Mouse (Mus musculus) naive thymus-derived CD4-positive, alpha-beta T cell, adult 2 months (primary cell): ENCODE data around the gene Acsbg1.
"Not testable (repeated sequence)": the region's sequence is repeated elsewhere in the genome, so short reads cannot be mapped to it uniquely, and the experiment has no call there.

Experiments
- DNase-seq: peaks from one replicate; pipeline ENCODE4 v3.0.0-alpha.2; 2011; ENCODE audit warnings: low read depth

Gene Acsbg1

GRCm38 (mm10) chr9:54661605-54662377 is at the start of gene Acsbg1:
TSS of gene Acsbg1 (minus strand) at chr9:54661870.
- no peak for DNase-seq

- DNase-seq, result no peak
Measured at GRCm38 (mm10) chr9:54708085-54708484, 46.4 kb upstream of the Acsbg1 start.

GRCm38 (mm10) chr9:54707288-54707999 is 45.8 kb upstream of the Acsbg1 start:
- no peak for DNase-seq

- DNase-seq, result no peak
Measured at GRCm38 (mm10) chr9:54705561-54705960, 43.9 kb upstream of the Acsbg1 start.

GRCm38 (mm10) chr9:54704361-54704760 is 42.7 kb upstream of the Acsbg1 start:
- no peak for DNase-seq

- no peak for DNase-seq
Measured at GRCm38 (mm10) chr9:54702581-54702980, 40.9 kb upstream of the Acsbg1 start.

GRCm38 (mm10) chr9:54700746-54701145 is 39.1 kb upstream of the Acsbg1 start:
- DNase-seq, result no peak

- no peak for DNase-seq
Measured at GRCm38 (mm10) chr9:54700174-54700475, 38.5 kb upstream of the Acsbg1 start.

GRCm38 (mm10) chr9:54699345-54700173 is 37.9 kb upstream of the Acsbg1 start:
- peak; percentile 85 for DNase-seq

- no peak for DNase-seq
Measured at GRCm38 (mm10) chr9:54699087-54699344, 37.3 kb upstream of the Acsbg1 start.

GRCm38 (mm10) chr9:54698318-54699086 is 36.8 kb upstream of the Acsbg1 start, which contains the start of gene Dnaja4:
TSS of gene Dnaja4 (plus strand) at chr9:54698873.
- peak; percentile 25 for DNase-seq

GRCm38 (mm10) chr9:54691241-54691805 is 29.7 kb upstream of the Acsbg1 start:
- DNase-seq, result peak; percentile 47

- not testable (repeated sequence) for DNase-seq
Measured at GRCm38 (mm10) chr9:54690697-54691096, 29.0 kb upstream of the Acsbg1 start.

- DNase-seq, result no peak
Measured at GRCm38 (mm10) chr9:54689446-54689845, 27.8 kb upstream of the Acsbg1 start.

GRCm38 (mm10) chr9:54687246-54688236 is 25.9 kb upstream of the Acsbg1 start:
- no peak for DNase-seq

- no peak for DNase-seq
Measured at GRCm38 (mm10) chr9:54683814-54684605, 22.3 kb upstream of the Acsbg1 start.

GRCm38 (mm10) chr9:54682846-54683245 is 21.2 kb upstream of the Acsbg1 start:
- DNase-seq, result no peak

GRCm38 (mm10) chr9:54676531-54676986 is 14.9 kb upstream of the Acsbg1 start:
- DNase-seq, result peak; percentile 73

GRCm38 (mm10) chr9:54673887-54674286 is 12.2 kb upstream of the Acsbg1 start:
- no peak for DNase-seq

- DNase-seq, result no peak
Measured at GRCm38 (mm10) chr9:54671962-54672361, 10.3 kb upstream of the Acsbg1 start.
